Mouse (Mus musculus): Measurements from ENCODE around the gene Edf1.

GRCm38 (mm10) chr2:25534866-25535182, 22.8 kb upstream of the Edf1 start:
- TF ChIP-seq POLR2A (IDR thresholded peaks at IDR 0.05; ENCODE audit: insufficient read depth, low read depth, low read length), result no peak
- TF ChIP-seq CTCF (IDR thresholded peaks at IDR 0.05), result no peak
